Mouse (Mus musculus): Measurements from ENCODE around the gene Ttc23l.
"Not testable (repeated sequence)": the region's sequence is repeated elsewhere in the genome, so short reads cannot be mapped to it uniquely, and the experiment has no call there.

The Ttc23l gene

GRCm38 (mm10) chr15:10525896-10526295, 32.6 kb downstream of the Ttc23l start:
- no peak for DNase-seq (ENCODE audit: low read depth, low spot score)

GRCm38 (mm10) chr15:10515166-10515565, 43.3 kb downstream of the Ttc23l start:
- DNase-seq (ENCODE audit: low read depth, low spot score): no peak

- no peak for DNase-seq (ENCODE audit: low read depth, low spot score)
Measured at GRCm38 (mm10) chr15:10506099-10506498, 52.4 kb downstream of the Ttc23l start.

- peak; percentile 41 for DNase-seq (ENCODE audit: low read depth, low spot score)
Measured at GRCm38 (mm10) chr15:10500838-10501719, 57.4 kb downstream of the Ttc23l start.

GRCm38 (mm10) chr15:10500035-10500434, 58.4 kb downstream of the Ttc23l start:
- no peak for DNase-seq (ENCODE audit: low read depth, low spot score)

GRCm38 (mm10) chr15:10499593-10499992, 58.9 kb downstream of the Ttc23l start:
- no peak for DNase-seq (ENCODE audit: low read depth, low spot score)

GRCm38 (mm10) chr15:10496696-10497095, 61.8 kb downstream of the Ttc23l start:
- DNase-seq (ENCODE audit: low read depth, low spot score): not testable (repeated sequence)

- DNase-seq (ENCODE audit: low read depth, low spot score): no peak
Measured at GRCm38 (mm10) chr15:10495944-10496343, 62.5 kb downstream of the Ttc23l start.

- DNase-seq (ENCODE audit: low read depth, low spot score): no peak
Measured at GRCm38 (mm10) chr15:10490101-10490500, 68.4 kb downstream of the Ttc23l start.

- DNase-seq (ENCODE audit: low read depth, low spot score): no peak
Measured at GRCm38 (mm10) chr15:10487246-10487645, 71.2 kb downstream of the Ttc23l start.

GRCm38 (mm10) chr15:10486365-10486839, 72.1 kb downstream of the Ttc23l start:
- no peak for DNase-seq (ENCODE audit: low read depth, low spot score)

- DNase-seq (ENCODE audit: low read depth, low spot score): peak; percentile 92
Measured at GRCm38 (mm10) chr15:10485484-10486364, 72.7 kb downstream of the Ttc23l start, which contains the start of the genes Brix1 and Rad1. Gene Brix1 (minus strand): TSS chr15:10485947. Gene Rad1 (plus strand): TSS chr15:10486018.

GRCm38 (mm10) chr15:10470941-10471340, 87.5 kb downstream of the Ttc23l start:
- peak; percentile 13 for DNase-seq (ENCODE audit: low read depth, low spot score)

GRCm38 (mm10) chr15:10470151-10470831, 88.2 kb downstream of the Ttc23l start, which contains the start of gene Dnajc21:
Gene Dnajc21 (minus strand): TSS chr15:10470516.
- peak; percentile 70 for DNase-seq (ENCODE audit: low read depth, low spot score)

- peak; percentile 13 for DNase-seq (ENCODE audit: low read depth, low spot score)
Measured at GRCm38 (mm10) chr15:10469641-10470150, 88.8 kb downstream of the Ttc23l start.

- no peak for DNase-seq (ENCODE audit: low read depth, low spot score)
Measured at GRCm38 (mm10) chr15:10468761-10469160, 89.7 kb downstream of the Ttc23l start.

GRCm38 (mm10) chr15:10464678-10465077, 93.8 kb downstream of the Ttc23l start:
- no peak for DNase-seq (ENCODE audit: low read depth, low spot score)

- DNase-seq (ENCODE audit: low read depth, low spot score): no peak
Measured at GRCm38 (mm10) chr15:10463555-10463954, 94.9 kb downstream of the Ttc23l start.

GRCm38 (mm10) chr15:10460986-10461385, 97.5 kb downstream of the Ttc23l start:
- DNase-seq (ENCODE audit: low read depth, low spot score): no peak

All from embryo, embryonic 11.5 days (tissue).